Mouse (Mus musculus): ENCODE measurements around the gene Rasd2.

The Rasd2 gene

DNA sequence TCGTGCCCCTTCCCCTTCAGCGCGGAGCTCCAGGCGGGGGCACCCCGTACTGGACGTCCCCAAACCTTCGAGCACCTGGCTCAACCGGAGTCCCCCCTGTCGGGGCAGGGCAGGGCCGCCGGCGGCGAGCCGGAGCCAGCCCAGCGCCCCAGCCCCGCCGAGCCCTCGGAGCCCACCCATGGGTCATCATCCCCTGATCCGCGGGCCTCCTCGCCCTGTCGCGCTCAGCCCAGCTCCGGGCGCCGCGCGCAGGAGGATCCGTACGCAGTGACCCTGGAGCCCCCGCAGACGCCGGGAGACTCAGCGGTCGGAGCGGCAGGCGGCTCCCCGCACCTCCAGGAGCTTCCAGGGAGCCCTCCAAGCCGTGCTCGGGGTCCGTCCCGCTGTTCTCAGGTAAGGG lies at the start of gene Rasd2:
Gene Rasd2 (plus strand): TSS at position 259 of the 400 bp plus-strand sequence.
- DNase-seq = no peak

- no peak for DNase-seq
These were observed 44.4 kb upstream of the Rasd2 start for GRCm38 (mm10) chr8:75169363-75169762.

- DNase-seq = peak; percentile 37
These were observed 41.6 kb upstream of the Rasd2 start for GRCm38 (mm10) chr8:75172009-75172685.

GRCm38 (mm10) chr8:75193022-75193421 lies 20.7 kb upstream of the Rasd2 start:
- peak; percentile 27 for DNase-seq

DNA sequence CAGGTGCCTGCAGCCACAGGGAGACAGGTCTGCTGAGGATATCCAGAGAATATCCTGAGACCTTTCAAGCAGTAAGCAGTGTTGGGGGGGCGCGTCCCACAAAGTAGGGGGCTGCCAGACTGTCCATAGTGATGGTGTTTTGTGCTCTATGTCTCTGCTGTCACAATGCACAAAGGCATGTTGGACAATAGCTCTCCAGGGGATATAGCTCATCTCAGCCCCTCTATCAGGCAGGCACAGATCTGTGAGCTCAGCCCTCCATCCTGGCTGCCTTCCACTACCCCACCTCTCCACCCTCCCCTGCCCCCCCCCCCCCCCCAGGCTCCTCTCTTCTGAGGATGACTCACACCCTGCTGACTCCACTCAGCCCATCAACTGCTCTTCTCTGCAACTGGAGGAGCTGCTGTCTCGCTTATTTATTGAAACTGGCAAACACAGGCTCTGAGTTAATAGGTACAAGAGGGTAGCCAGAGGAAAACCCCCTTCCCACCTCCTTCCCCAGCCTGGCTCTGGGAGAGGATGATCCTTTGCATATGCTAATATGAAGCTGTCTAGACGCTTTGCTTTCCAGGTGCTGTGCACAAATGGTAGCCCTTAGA lies 19.2 kb upstream of the Rasd2 start:
- no peak for DNase-seq

DNA sequence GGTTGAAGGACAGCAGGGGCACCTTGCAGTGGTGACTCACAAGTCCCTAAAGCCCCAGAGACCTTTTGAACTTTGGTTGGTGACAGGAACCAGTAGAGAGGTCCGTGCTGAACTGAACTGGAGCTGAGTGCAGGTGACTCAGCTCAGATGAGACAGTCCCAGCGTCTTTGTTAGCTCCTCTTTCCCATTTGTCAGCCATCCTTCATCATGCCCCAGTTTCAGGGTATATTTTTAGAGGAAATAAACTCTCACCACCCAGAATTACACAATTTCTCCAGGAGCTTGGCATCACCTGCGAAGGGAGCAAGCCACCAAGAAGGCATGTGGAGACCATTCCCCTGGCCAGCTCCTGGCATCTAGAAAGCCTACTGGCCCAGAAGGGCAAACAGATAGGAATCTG lies 16.6 kb upstream of the Rasd2 start:
- no peak for DNase-seq

GRCm38 (mm10) chr8:75197862-75198261 lies 15.9 kb upstream of the Rasd2 start:
- DNase-seq = peak; percentile 27

DNA sequence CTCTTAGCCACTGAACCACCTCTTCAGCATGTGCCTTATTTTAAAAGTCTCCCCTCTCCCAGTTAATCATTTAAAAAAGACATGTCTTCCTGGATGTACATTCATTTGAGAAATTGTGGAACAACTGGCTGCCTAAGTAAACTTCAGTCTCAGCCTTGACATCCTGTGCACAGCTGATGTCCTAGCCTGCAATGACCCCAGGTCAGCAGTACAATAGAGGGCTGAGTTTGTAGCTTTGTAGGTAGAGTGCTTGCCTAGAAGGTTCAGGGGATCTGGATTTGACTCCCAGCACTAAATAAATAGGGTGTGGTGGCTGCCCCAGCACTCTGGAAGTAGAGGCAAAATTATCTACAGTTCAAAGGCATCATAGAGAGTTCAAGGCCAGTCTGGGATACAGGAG lies 15.4 kb upstream of the Rasd2 start:
- DNase-seq = no peak

DNA sequence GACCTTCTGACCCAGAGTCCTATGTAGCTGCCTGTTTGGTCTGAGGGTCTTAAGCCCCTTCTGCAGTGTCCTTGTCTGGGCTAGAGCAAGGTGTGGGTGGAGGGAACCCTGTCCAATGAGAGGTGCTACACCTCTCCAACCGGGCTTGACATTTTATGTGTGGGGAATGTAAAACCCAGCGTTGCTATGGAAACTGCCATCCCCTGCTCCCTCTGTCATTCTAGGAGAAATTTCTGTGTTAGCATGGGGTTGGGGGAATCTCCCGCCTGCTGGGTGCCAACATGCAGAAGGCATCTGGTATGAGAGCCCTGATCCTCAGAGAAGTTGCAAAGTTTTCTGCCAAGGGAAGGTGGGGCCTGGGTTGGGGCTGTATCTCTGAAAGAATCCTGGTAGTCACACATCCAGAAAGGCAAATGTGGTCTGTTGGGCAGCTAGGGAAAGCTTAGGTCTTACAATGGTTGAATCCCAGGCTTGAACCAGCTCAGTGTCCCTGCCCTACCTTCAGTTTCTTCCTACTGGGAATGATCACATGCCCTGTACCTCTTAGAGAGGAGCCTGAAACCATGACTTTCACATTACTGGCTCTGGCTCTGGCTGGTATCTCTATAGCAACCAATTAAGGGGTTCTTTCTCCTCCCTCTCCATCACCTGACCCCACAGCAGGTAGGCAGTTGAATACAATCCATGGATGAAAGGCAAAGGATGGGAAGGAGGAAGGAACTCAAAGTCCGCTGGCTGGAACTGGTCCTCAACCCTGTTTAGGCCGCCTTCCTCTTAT lies 14.6 kb upstream of the Rasd2 start:
- DNase-seq = no peak

GRCm38 (mm10) chr8:75199914-75200313 lies 13.8 kb upstream of the Rasd2 start:
- DNase-seq = no peak

DNA sequence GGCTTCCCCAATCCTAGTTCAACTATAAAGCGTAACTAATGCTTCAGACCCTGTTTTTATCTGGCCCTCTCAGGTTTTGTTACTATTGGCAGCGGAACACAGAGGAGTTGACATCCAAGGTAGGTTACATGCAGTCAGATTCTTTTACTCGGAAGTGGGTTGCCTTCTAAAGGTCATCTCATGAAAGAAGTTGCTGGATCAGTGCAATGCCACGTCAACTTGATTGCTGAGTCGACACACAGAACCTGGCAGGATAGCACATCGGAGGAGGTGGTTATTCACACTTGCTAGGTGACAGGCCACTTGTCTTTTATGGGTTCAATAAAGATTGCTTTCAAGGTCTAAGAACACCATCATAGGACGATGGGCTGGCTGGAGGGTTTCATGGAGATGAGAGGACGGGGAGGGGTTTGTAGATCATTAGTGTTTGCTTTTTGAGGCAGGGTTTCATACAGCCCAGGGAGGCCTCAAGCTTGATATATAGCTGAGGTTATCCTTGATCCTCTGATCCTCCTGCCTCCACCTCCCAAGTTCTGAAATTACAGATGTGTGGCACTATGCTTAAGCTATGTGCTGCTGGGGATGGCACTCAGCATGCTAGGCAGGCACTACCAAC lies 11.6 kb upstream of the Rasd2 start:
- DNase-seq = no peak

DNA sequence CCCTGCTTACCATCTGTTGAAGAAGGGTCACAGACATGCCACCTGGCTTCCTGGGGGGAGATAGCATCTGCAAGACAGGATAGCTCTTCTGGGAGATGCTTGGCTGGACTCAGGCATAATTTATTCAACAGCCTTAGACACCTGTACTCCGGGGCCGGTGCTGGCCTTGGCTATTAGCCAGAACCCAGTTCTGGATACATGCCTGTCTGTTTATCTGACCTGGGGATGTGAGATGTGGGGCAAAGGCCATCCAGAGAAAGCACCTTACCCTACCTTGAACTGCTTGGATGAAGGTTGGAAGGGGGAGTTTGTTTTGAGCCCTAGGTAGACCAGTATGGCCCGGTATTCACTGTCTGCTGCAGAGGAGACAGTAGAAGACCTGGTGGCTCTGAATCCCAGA lies 10.8 kb upstream of the Rasd2 start:
- no peak for DNase-seq

DNA sequence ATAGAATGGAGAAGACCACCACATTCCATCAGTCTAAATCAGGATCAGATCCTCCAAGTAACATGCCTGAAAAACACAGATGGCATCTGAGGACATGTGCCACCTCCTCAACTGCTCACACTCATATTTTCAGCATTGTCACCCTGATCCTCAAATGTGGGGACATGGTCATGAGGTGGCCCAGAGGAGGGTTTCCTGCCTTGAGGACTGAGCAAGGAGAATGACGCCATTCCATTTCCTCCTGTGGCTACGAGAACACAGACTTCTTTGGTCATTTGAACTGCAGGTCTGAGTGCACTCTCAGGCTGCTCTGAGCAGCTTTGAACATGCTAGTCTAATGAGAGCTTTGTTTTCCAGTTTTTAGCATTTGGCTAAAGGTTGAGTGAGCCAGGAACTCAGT lies 10.3 kb upstream of the Rasd2 start:
- DNase-seq = no peak

DNA sequence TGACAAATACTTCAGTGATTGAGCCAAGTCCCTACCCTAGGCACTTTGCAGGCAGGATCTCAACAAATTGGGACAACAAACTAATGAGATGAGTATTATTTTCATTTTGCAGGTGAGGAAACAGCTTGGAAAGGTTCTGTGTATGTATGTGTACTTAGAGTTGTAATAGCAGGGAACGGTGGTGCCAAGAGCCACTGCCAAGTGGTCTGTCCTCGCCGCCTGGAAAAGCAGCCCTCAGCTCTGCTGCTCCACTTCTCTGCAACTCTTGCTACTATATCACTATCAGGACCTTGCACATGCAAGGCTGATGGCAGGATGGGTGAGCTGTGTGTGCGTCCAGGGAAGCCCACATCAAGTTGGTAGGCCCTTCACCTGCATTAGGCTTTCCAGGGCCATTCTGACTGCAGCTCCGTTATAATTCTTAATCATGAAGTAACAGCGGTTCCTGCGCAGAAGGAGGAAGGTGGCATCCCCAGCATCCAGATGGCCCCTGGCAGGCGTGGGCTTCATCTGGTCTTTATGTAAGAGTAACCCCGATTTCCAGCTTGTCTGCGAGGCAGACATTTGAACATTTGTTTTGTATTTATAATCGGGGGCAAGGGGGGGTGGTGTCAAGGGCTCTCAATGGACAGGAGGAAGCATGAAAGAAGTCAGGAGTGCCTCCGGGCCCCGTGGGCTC lies 9.4 kb upstream of the Rasd2 start:
- DNase-seq = no peak

GRCm38 (mm10) chr8:75211461-75211860 lies 2.3 kb upstream of the Rasd2 start:
- peak; percentile 87 for DNase-seq

DNA sequence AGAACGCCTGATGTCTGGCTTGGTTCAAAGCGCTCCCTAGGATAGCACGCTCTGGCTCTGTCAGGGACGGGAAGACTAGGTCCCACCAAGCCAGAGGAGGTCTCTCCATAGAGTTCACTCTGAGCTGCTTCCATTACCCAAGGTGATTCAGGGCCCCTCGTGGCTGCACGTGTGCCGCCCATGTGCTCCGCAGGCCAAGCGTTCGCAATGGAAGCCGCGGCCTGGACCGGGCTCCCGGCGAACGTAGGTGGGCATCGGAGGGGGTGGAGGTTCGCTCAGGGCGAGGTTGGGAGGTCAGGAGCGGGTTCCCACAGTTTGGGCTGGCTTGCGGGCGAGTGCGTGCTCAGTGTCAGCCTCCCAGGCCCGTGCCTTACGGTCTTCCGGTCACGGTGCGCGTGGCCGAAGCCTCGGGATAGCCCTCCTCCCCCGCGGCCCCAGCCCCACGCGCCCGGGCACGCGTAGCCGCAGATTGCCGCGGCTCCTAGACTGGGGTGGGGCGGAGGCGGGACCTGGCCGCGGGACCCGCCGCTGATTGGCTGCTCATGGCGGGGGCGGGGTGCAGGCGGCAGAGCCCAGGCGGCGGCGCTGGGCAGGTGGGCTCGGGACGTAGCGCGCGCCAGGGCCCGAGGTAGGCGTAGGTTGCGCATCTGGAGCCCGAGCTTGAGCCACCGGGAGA lies 975 bp upstream of the Rasd2 start:
- DNase-seq = peak; percentile 89

GRCm38 (mm10) chr8:75213307-75213651 lies 465 bp upstream of the Rasd2 start:
- no peak for DNase-seq

- DNase-seq = no peak
These were observed 1.3 kb downstream of the Rasd2 start for GRCm38 (mm10) chr8:75215046-75215445.

DNA sequence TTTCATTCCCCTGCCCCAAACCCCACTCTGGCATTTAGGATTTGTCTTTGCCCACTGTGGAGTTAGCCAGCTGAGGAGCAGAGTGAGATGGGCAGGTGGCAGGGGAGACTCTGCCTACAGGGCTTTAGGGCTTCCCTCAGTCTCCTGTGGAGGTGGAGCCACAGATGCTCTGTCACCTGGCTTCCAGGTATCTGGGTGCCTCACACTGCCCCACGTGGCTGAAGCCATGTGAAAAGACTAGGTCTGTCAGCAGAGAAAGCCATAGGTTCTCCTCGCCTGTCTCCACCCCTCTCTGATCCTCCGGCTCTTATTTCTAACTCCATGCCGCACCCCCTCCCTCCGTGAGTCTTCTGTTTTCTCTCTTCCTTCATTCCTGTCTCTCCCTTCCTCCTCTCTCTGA lies 2.2 kb downstream of the Rasd2 start:
- no peak for DNase-seq

GRCm38 (mm10) chr8:75216886-75217285 lies 3.1 kb downstream of the Rasd2 start:
- DNase-seq = no peak

GRCm38 (mm10) chr8:75217969-75218368 lies 4.2 kb downstream of the Rasd2 start:
- DNase-seq = peak; percentile 90

Data from lung, postnatal 36 days (tissue).